Mouse (Mus musculus): ENCODE data around the gene Keap1. TPM values are rescaled to one million over a fixed set of nuclear protein-coding genes. Genes with fewer than 3 reads are reported as not detected.
"Not testable (repeated sequence)": the region's sequence is repeated elsewhere in the genome, so short reads cannot be mapped to it uniquely, and the experiment has no call there.

The Keap1 gene
- polyA plus RNA-seq, 1 experiment = 42.8 TPM

- WGBS = 76% methylated on average over 23 of the region's 23 CpGs
- no peaks in the 10 kb centered on the region; the same call in 1 of the 2 replicates for H3K36me3 ChIP-seq (ENCODE audit: control insufficient read depth, insufficient read depth, low read length)
- TF ChIP-seq CTCF (conservative IDR thresholded peaks at IDR 0.05; ENCODE audit: insufficient read depth, insufficient read length, low read depth, low read length) = no peak
- TF ChIP-seq POLR2A (IDR thresholded peaks at IDR 0.05; ENCODE audit: low read depth, low read length) = no peak
Measured at GRCm38 (mm10) chr9:21231551-21231950, 7.6 kb downstream of the Keap1 start.

GRCm38 (mm10) chr9:21227342-21227741 lies 11.8 kb downstream of the Keap1 start:
- TF ChIP-seq CTCF (conservative IDR thresholded peaks at IDR 0.05; ENCODE audit: insufficient read depth, insufficient read length, low read depth, low read length) (no peak), POLR2A (IDR thresholded peaks at IDR 0.05; ENCODE audit: low read depth, low read length) (no peak)
- H3K36me3 ChIP-seq (ENCODE audit: control insufficient read depth, insufficient read depth, low read length) = no peaks in the 10 kb centered on the region
- no peaks in the 10 kb centered on the region; the same call in 1 of the 2 replicates for H3K4me1 ChIP-seq (ENCODE audit: control insufficient read depth, insufficient read depth, low read length)
- H3K4me3 ChIP-seq (ENCODE audit: insufficient read depth, low read depth, low read length) = no peak overlapping the region
- peak; percentile 29 for DNase-seq
- H3K27me3 ChIP-seq (replicated peaks; ENCODE audit: control insufficient read depth, insufficient read depth, low read length) = no peaks in the 10 kb centered on the region
- 22% methylated on average over 16 of the region's 16 CpGs for WGBS
- no peak overlapping the region for H3K27ac ChIP-seq (ENCODE audit: insufficient read depth, low read depth, low read length)

More at GRCm38 (mm10) chr9:21231551-21231950, 7.6 kb downstream of the Keap1 start:
- H3K4me3 ChIP-seq (ENCODE audit: insufficient read depth, low read depth, low read length) = no peak overlapping the region
- no peaks in the 10 kb centered on the region; the same call in 1 of the 2 replicates for H3K4me1 ChIP-seq (ENCODE audit: control insufficient read depth, insufficient read depth, low read length)
- no peak overlapping the region for H3K27ac ChIP-seq (ENCODE audit: insufficient read depth, low read depth, low read length)
- H3K27me3 ChIP-seq (replicated peaks; ENCODE audit: control insufficient read depth, insufficient read depth, low read length) = no peaks in the 10 kb centered on the region
- no peak for DNase-seq

- H3K27ac ChIP-seq (ENCODE audit: insufficient read depth, low read depth, low read length) = no peak overlapping the region
- H3K36me3 ChIP-seq (ENCODE audit: control insufficient read depth, insufficient read depth, low read length) = no peaks in the 10 kb centered on the region
- peak overlapping the region; percentile 30; the same call in 1 of the 2 replicates for H3K4me3 ChIP-seq (ENCODE audit: insufficient read depth, low read depth, low read length)
- WGBS = 10% methylated on average over 7 of the region's 7 CpGs
- no peak for DNase-seq
- peaks cover 5% of the 10 kb centered on the region; the same call in 1 of the 2 replicates for H3K4me1 ChIP-seq (ENCODE audit: control insufficient read depth, insufficient read depth, low read length)
- no peak for TF ChIP-seq CTCF (conservative IDR thresholded peaks at IDR 0.05; ENCODE audit: insufficient read depth, insufficient read length, low read depth, low read length)
- TF ChIP-seq POLR2A (IDR thresholded peaks at IDR 0.05; ENCODE audit: low read depth, low read length) = no peak
- no peaks in the 10 kb centered on the region for H3K27me3 ChIP-seq (replicated peaks; ENCODE audit: control insufficient read depth, insufficient read depth, low read length)
Measured at GRCm38 (mm10) chr9:21225415-21225758, 13.8 kb downstream of the Keap1 start.

GRCm38 (mm10) chr9:21224576-21225414 lies 14.4 kb downstream of the Keap1 start:
- no peaks in the 10 kb centered on the region for H3K27me3 ChIP-seq (replicated peaks; ENCODE audit: control insufficient read depth, insufficient read depth, low read length)
- TF ChIP-seq CTCF (conservative IDR thresholded peaks at IDR 0.05; ENCODE audit: insufficient read depth, insufficient read length, low read depth, low read length) = no peak
- no peak for TF ChIP-seq POLR2A (IDR thresholded peaks at IDR 0.05; ENCODE audit: low read depth, low read length)
- peak; percentile 68 for DNase-seq
- H3K4me3 ChIP-seq (ENCODE audit: insufficient read depth, low read depth, low read length) = peak overlapping the region; percentile 30; the same call in 1 of the 2 replicates
- no peak overlapping the region for H3K27ac ChIP-seq (ENCODE audit: insufficient read depth, low read depth, low read length)
- peaks cover 5% of the 10 kb centered on the region; the same call in 1 of the 2 replicates for H3K4me1 ChIP-seq (ENCODE audit: control insufficient read depth, insufficient read depth, low read length)
- WGBS = 21% methylated on average over 26 of the region's 26 CpGs
- no peaks in the 10 kb centered on the region for H3K36me3 ChIP-seq (ENCODE audit: control insufficient read depth, insufficient read depth, low read length)

GRCm38 (mm10) chr9:21223906-21224305 lies 15.3 kb downstream of the Keap1 start:
- Histone ChIP-seq H3K27me3 (replicated peaks; ENCODE audit: control insufficient read depth, insufficient read depth, low read length) (no peaks in the 10 kb centered on the region), H3K36me3 (ENCODE audit: control insufficient read depth, insufficient read depth, low read length) (no peaks in the 10 kb centered on the region), H3K4me1 (ENCODE audit: control insufficient read depth, insufficient read depth, low read length) (peaks cover 5% of the 10 kb centered on the region; the same call in 1 of the 2 replicates), H3K4me3 (ENCODE audit: insufficient read depth, low read depth, low read length) (no peak overlapping the region), H3K27ac (ENCODE audit: insufficient read depth, low read depth, low read length) (no peak overlapping the region)
- TF ChIP-seq POLR2A (IDR thresholded peaks at IDR 0.05; ENCODE audit: low read depth, low read length) = no peak
- TF ChIP-seq CTCF (conservative IDR thresholded peaks at IDR 0.05; ENCODE audit: insufficient read depth, insufficient read length, low read depth, low read length) = no peak
- no peak for DNase-seq
- WGBS = 96% methylated on average over 6 of the region's 6 CpGs

- not testable (repeated sequence) for H3K4me3 ChIP-seq (ENCODE audit: insufficient read depth, low read depth, low read length); H3K27ac ChIP-seq (ENCODE audit: insufficient read depth, low read depth, low read length); DNase-seq; H3K27me3 ChIP-seq (replicated peaks; ENCODE audit: control insufficient read depth, insufficient read depth, low read length); H3K4me1 ChIP-seq (ENCODE audit: control insufficient read depth, insufficient read depth, low read length); H3K36me3 ChIP-seq (ENCODE audit: control insufficient read depth, insufficient read depth, low read length)
- 39% methylated on average over 2 of the region's 2 CpGs for WGBS
Measured at GRCm38 (mm10) chr9:21223490-21223889, 15.7 kb downstream of the Keap1 start.

GRCm38 (mm10) chr9:21221383-21221929 lies 17.7 kb downstream of the Keap1 start:
- Histone ChIP-seq H3K36me3 (ENCODE audit: control insufficient read depth, insufficient read depth, low read length) (no peaks in the 10 kb centered on the region), H3K27me3 (replicated peaks; ENCODE audit: control insufficient read depth, insufficient read depth, low read length) (no peaks in the 10 kb centered on the region), H3K4me3 (ENCODE audit: insufficient read depth, low read depth, low read length) (no peak overlapping the region), H3K4me1 (ENCODE audit: control insufficient read depth, insufficient read depth, low read length) (peaks cover 5% of the 10 kb centered on the region; the same call in 1 of the 2 replicates), H3K27ac (ENCODE audit: insufficient read depth, low read depth, low read length) (no peak overlapping the region)
- TF ChIP-seq POLR2A (IDR thresholded peaks at IDR 0.05; ENCODE audit: low read depth, low read length) = no peak
- peak; percentile 56 for TF ChIP-seq CTCF (conservative IDR thresholded peaks at IDR 0.05; ENCODE audit: insufficient read depth, insufficient read length, low read depth, low read length)
- DNase-seq = peak; percentile 80
- whole genome bisulfite sequencing = 16% methylated on average over 7 of the region's 7 CpGs
